Mouse (Mus musculus) liver, adult 2 months (tissue): ENCODE measurements around the gene Anxa6.

ENCODE experiments used
- CTCF ChIP-seq: fragments of 200-500 bp; IDR thresholded peaks from 2 replicates; pipeline ENCODE4 v1.5.1; 2011; ENCODE audit warnings: low read depth, low read length, control low read depth
- POLR2A ChIP-seq: fragments of 200-500 bp; IDR thresholded peaks from 2 replicates; pipeline ENCODE4 v1.6.1; 2011; ENCODE audit warnings: low read length, control low read depth; ENCODE audit not compliant: insufficient read depth; ENCODE audit errors: extremely low read depth

- no peak for TF ChIP-seq POLR2A
- TF ChIP-seq CTCF: no peak
These were observed 25.0 kb downstream of the Anxa6 start for GRCm38 (mm10) chr11:55008230-55008629.
